Mouse (Mus musculus): ENCODE measurements around the gene Fbxw11.

DNA sequence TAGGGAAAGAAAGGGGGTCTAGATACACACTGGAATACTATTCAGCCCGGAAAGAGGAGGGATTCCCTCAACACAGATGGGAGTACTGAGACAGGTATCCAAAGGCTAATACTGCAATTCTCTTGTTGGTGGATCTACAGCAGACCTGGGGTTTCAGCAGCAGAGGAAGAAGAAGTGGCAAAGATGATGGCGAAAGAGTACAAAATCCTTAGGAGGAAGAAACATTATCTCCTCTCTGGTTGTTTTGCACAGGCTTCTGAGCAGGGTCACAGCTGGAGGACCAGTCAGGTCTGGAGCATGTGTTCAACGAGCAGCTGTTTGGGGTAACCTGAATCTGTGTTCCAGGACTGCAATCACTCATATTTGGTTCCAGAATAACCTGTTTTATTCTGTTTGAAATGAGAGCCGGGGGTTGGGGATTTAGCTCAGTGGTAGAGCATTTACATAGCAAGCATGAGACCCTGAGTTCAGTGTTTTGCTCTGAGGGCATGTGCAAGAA lies 12.8 kb upstream of the Fbxw11 start:
- no peak for TF ChIP-seq CTCF (IDR thresholded peaks at IDR 0.05; ENCODE audit: extremely low read depth, insufficient read depth, insufficient read length, insufficient replicate concordance)
- no peak for TF ChIP-seq POLR2A (IDR thresholded peaks at IDR 0.05; ENCODE audit: low read depth, low read length)
